Mouse (Mus musculus) adrenal gland, adult 10 weeks (tissue): ENCODE data around the gene Brd2. TPM values are rescaled to one million over a fixed set of nuclear protein-coding genes. Genes with fewer than 3 reads are reported as not detected.

ENCODE experiments used
- polyA plus RNA-seq: library from polyadenylated mRNA; stranded (reverse); fragments of 350-450 nt; fragmentation: Illumina TruSeq; extraction: RNeasy Lipid Tissue Mini Kit (QIAGEN cat#74804); gene quantifications from one replicate; pipeline ENCODE4 v1.2.3, GENCODE M21; 2014; ENCODE audit warnings: low read depth, low replicate concordance

Gene Brd2
- polyA plus RNA-seq = 272 TPM

GRCm38 (mm10) chr17:34122188-34122984 is at the start of gene Brd2:
Gene Brd2 (minus strand): TSS chr17:34122634.

GRCm38 (mm10) chr17:34152923-34153322 is 30.5 kb upstream of the Brd2 start, which contains the start of gene H2-DMb1:
Gene H2-DMb1 (plus strand): TSS chr17:34153072.

GRCm38 (mm10) chr17:34143033-34143432 is 20.6 kb upstream of the Brd2 start, which contains the start of gene H2-DMb2:
Gene H2-DMb2 (plus strand): TSS chr17:34143307.

GRCm38 (mm10) chr17:34119249-34120179 is 2.9 kb downstream of the Brd2 start, which contains the start of gene H2-DMa:
Gene H2-DMa (plus strand): TSS chr17:34119541.

GRCm38 (mm10) chr17:34092197-34092875 is 30.1 kb downstream of the Brd2 start, which contains the start of gene H2-Oa:
Gene H2-Oa (plus strand): TSS chr17:34092340.

Other genes starting within 250 kb of the Brd2 start
- not detected for gene Gm7029, start 248.8 kb downstream of the Brd2 start, polyA plus RNA-seq
- gene Kifc1, start 232.0 kb downstream of the Brd2 start, polyA plus RNA-seq = not detected
- not detected for gene Platr17, start 217.5 kb downstream of the Brd2 start, polyA plus RNA-seq
- gene Daxx, start 213.2 kb downstream of the Brd2 start, polyA plus RNA-seq = 9.9 TPM
- gene Tapbp, start 206.7 kb downstream of the Brd2 start, polyA plus RNA-seq = 43.1 TPM
- gene Zbtb22, start 206.7 kb downstream of the Brd2 start, polyA plus RNA-seq = 1.3 TPM
- gene Rgl2, start 193.1 kb downstream of the Brd2 start, polyA plus RNA-seq = 3.8 TPM
- gene Pfdn6, start 182.3 kb downstream of the Brd2 start, polyA plus RNA-seq = 14.8 TPM
- gene Wdr46, start 182.0 kb downstream of the Brd2 start, polyA plus RNA-seq = 0.70 TPM
- 0.35 TPM for gene B3galt4, start 171.1 kb downstream of the Brd2 start, polyA plus RNA-seq
- 6.1 TPM for gene Vps52, start 166.8 kb downstream of the Brd2 start, polyA plus RNA-seq
- gene Rps18, start 166.6 kb downstream of the Brd2 start, polyA plus RNA-seq = 17.8 TPM
- gene H2-K1, start 122.3 kb downstream of the Brd2 start, polyA plus RNA-seq = 201 TPM
- gene Ring1, start 98.0 kb downstream of the Brd2 start, polyA plus RNA-seq = 1.9 TPM
- 6.8 TPM for gene H2-Ke6, start 94.6 kb downstream of the Brd2 start, polyA plus RNA-seq
- gene Slc39a7, start 91.0 kb downstream of the Brd2 start, polyA plus RNA-seq = 0.82 TPM
- 0.99 TPM for gene Rxrb, start 90.8 kb downstream of the Brd2 start, polyA plus RNA-seq
- not detected for gene Col11a2, start 83.2 kb downstream of the Brd2 start, polyA plus RNA-seq
- gene H2-Oa, start 30.3 kb downstream of the Brd2 start, polyA plus RNA-seq = not detected
- gene H2-DMa, start 3.1 kb downstream of the Brd2 start, polyA plus RNA-seq = not detected
- not detected for gene H2-DMb2, start 20.7 kb upstream of the Brd2 start, polyA plus RNA-seq
- gene H2-DMb1, start 30.4 kb upstream of the Brd2 start, polyA plus RNA-seq = 2.0 TPM
- 2.2 TPM for gene Tap1, start 64.9 kb upstream of the Brd2 start, polyA plus RNA-seq
- gene Psmb9, start 65.1 kb upstream of the Brd2 start, polyA plus RNA-seq = 2.9 TPM
- gene Psmb8, start 75.1 kb upstream of the Brd2 start, polyA plus RNA-seq = 1.2 TPM
- gene Tap2, start 80.9 kb upstream of the Brd2 start, polyA plus RNA-seq = 0.64 TPM
- gene H2-Ob, start 116.3 kb upstream of the Brd2 start, polyA plus RNA-seq = 1.1 TPM
- 26.2 TPM for gene H2-Ab1, start 135.1 kb upstream of the Brd2 start, polyA plus RNA-seq
- gene H2-Aa, start 165.2 kb upstream of the Brd2 start, polyA plus RNA-seq = 42.5 TPM
- gene H2-Eb1, start 183.2 kb upstream of the Brd2 start, polyA plus RNA-seq = 2.9 TPM
- not detected for gene H2-Eb2, start 203.0 kb upstream of the Brd2 start, polyA plus RNA-seq
- gene Btnl2, start 232.2 kb upstream of the Brd2 start, polyA plus RNA-seq = not detected